Mouse (Mus musculus): ENCODE data around the gene Hemk1. TPM values are rescaled to one million over a fixed set of nuclear protein-coding genes. Genes with fewer than 3 reads are reported as not detected.

Gene Hemk1
- 10 to 100 TPM; 22.3 to 22.6 TPM for total RNA-seq (2021)

GRCm38 (mm10) chr9:107338172-107338883 is at the start of gene Hemk1:
Hemk1 (minus strand) TSS chr9:107338350.
- intact Hi-C loops (cut with DNase I), result loop anchor here (5.0 kb wide), 3 partner anchors 91 to 651 kb away; partner anchors contain the start of gene Tex264
- peak; percentile 74 to 78 for DNase-seq

DNA sequence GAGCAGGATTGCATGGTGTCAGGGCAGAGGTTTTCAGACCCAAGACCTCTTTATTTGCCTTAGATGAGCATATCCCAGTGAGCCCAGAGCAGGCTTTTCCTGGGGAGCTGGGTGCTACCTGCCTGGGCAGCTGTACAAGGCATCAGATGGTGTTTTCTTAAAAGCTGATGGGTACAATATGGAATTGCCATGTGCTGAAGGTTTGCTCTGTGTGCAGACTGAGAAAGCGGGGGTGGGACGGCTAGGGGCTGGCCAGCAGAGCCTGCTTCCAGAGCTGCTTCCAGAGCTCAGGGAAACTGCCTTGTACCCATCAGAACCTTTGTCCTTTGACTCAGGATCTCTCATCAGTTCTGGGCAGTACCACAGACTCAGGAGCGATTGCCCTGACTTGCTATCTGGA is 49.6 kb upstream of the Hemk1 start:
- no peak for DNase-seq
- intact Hi-C loops (cut with DNase I), result no loop called here

GRCm38 (mm10) chr9:107386722-107387121 is 48.6 kb upstream of the Hemk1 start:
- intact Hi-C loops (cut with DNase I), result no loop called here
- DNase-seq, result no peak

- intact Hi-C loops (cut with DNase I), result no loop called here
- no peak for DNase-seq
Observed at GRCm38 (mm10) chr9:107384396-107384795, 46.2 kb upstream of the Hemk1 start.

- intact Hi-C loops (cut with DNase I), result no loop called here
- DNase-seq, result peak; percentile 37 to 51
Observed at GRCm38 (mm10) chr9:107381723-107382122, 43.6 kb upstream of the Hemk1 start.

DNA sequence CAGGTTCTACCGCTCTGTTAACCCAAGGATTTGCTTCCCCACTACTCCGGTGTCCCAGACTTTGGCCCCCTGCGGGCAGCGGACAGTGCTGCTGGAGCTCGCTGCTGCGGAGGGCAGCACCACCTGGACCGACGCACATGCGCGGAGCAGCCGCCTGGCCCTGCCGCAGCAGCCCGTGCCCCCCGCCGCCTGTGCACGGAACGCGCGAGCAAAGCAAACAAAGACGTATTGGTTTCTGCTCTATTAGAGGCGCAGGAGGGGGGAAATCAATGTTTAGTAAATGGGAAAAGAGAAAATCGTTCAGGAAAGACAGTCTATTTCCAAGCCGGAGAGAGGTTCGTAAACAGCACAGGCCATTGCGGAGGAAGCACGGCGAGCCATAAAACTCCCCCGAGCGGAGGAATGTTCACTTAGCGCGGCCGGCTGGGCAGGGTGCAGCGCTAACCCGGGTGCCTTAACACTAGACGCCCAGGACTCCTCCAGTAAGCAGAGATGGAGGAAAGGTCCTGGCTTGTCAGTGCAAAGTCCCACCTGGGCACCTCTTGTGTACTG is 39.9 kb upstream of the Hemk1 start:
- intact Hi-C loops (cut with DNase I), result no loop called here
- DNase-seq, result no peak

DNA sequence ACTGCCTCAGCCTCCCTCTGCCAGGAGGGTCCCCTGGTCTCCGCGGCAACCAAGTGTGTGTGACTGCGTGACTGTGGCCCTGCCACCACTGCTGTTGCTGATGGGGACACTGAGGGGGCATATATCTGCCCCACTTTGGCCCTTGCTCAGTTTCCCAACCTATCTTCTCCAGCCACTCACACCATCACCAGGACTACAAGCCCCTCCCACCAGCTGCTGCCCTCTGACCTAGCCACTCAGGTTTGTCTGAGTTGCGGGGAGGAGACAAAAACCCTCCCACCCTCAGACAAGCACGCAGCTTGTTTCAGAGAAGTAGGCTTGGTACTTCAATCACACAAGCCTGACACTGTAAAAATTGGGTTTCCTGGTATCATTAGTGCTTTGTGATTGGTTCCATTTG is 37.3 kb upstream of the Hemk1 start:
- intact Hi-C loops (cut with DNase I), result no loop called here
- no peak for DNase-seq

- DNase-seq, result no peak
- intact Hi-C loops (cut with DNase I), result no loop called here
Observed at GRCm38 (mm10) chr9:107374623-107375022, 36.5 kb upstream of the Hemk1 start.

GRCm38 (mm10) chr9:107372441-107372840 is 34.3 kb upstream of the Hemk1 start:
- no peak for DNase-seq

DNA sequence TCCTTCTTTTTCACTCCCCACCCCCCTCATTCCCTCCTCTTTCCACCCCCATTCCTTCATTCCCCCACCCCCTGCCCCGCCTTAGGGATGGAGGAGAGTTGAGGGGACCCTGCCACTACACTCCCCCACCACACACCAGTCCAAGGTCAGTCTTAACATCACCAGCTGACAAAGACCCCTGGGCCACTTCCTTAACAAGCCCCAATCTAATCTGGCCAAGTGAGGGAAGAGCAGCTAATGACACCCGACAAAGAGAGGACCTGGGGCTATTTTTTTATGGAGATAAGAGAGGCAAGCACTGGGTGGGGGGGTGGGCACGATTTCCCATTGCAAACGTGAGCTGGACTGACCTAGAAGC is 31.9 kb upstream of the Hemk1 start:
- intact Hi-C loops (cut with DNase I), result no loop called here
- DNase-seq, result no peak

More at GRCm38 (mm10) chr9:107372441-107372840, 34.3 kb upstream of the Hemk1 start:
- intact Hi-C loops (cut with DNase I), result no loop called here

- no peak for DNase-seq
- intact Hi-C loops (cut with DNase I), result loop anchor here (5.0 kb wide), 1 partner anchor 308 kb away; the partner anchor contains the start of gene Gnat1
Observed at GRCm38 (mm10) chr9:107369270-107370105, 31.3 kb upstream of the Hemk1 start.

DNA sequence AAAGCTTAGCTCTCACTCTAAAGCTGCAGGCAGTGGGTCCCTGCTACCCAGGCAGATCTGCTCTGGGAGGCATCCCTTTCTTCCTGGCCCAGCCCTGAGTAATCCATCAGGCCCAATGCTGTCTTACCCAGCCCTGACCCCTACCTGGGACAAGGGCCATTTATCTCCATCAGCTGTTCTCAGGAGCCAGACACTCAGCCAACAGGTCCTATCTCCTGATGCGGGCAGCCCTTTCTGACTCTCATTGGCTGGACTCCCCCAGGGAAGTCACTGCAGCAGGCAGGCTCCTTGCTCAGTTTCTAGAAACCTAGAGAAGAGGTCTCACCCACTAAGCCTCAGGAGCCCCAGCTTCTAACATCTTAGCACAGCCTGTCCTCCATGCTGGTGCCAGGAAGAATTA is 30.2 kb upstream of the Hemk1 start:
- DNase-seq, result no peak
- intact Hi-C loops (cut with DNase I), result loop anchor here (5.0 kb wide), 1 partner anchor 309 kb away; the partner anchor contains the start of gene Gnat1

DNA sequence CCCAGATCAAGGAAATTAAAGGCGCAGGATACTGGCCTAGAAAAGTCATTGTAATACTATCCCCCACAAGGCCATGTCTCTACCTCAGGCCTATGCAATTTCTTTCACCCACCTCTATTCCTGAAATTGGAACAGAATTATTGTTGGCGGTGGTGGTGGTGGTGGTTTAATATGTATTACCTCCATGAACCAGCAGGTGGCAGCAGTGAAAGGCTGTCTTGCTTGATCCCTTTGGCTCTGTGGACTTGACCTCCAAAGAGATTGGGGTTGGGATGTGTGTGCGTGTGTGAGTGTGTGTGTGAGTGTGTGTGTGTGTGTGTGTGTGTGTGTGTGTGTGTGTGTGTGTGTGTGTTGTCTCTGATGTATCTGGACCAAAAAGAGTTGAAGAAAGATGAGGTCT is 28.5 kb upstream of the Hemk1 start:
- peak; percentile 57 to 61 for DNase-seq
- intact Hi-C loops (cut with DNase I), result loop anchor here (1.0 to 5.0 kb wide), 3 partner anchors 97 to 311 kb away; partner anchors contain the start of gene Gnat1

GRCm38 (mm10) chr9:107360989-107361388 is 22.8 kb upstream of the Hemk1 start:
- intact Hi-C loops (cut with DNase I), result no loop called here
- no peak for DNase-seq

DNA sequence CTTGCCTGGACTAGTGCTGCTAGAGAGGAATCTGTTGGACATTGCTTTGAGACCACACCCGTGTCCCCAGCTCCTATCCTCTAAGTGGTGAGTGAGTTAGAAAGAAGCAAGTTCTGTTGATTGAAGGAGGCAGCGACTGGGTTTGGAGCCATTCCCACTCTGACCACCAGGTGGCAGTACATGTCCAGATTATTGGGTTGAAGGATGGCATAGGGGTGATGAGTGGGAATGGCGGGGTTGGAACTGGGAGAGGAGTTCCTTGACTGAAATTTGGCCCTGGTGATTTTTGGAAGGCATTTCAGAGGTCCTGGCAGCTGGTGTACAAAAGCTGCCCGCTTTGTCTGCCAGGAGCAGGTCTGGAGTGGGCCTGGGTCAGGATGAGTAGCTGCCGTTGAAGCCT is 19.5 kb upstream of the Hemk1 start:
- intact Hi-C loops (cut with DNase I), result loop anchor here (2.0 to 5.0 kb wide), 3 partner anchors 105 to 455 kb away; no protein-coding TSS in a partner anchor
- DNase-seq, result peak; percentile 74 to 87

DNA sequence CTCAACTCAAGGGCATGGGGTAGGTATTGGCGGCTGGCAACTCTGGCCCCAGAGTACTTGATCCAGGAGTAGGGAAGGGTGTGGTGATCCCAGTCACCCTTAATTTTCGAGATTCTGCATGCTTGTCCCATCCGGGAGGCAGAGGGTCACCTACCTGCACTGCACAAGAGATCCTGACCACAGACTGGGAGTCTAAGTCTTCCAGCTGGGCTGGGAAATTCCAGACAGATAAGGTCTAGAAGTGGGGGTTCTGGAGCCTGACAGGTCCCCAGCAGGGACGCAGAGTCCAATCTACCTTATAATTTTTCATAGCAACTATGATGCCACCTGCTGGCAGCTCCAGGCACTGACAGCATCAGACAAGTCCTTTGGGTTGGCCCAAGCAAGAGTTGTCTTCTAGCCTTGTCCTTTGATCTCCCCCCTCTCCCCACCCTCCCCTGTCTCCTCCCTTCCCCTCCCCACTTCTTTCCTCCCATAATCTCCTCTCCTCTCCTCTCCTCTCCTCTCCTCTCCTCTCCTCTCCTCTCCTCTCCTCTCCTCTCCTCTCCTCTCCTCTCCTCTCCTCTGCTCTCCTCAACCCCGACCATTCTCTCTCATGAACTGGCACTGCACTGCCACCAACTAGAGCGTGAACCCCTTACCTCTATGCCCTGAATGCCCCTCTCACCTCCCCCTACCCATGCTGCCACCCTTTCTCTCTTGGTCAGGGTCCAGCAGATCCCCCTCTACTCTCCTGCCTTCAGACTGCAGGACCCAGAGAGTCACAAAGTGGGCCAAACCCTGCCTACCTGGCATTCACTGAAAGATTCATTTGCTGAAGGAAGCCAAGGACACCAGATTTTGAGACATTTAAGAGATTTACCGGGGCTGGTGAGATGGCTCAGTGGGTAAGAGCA is 18.0 kb upstream of the Hemk1 start:
- DNase-seq, result peak; percentile 56 to 69
- intact Hi-C loops (cut with DNase I), result loop anchor here (1.0 to 5.0 kb wide), 3 partner anchors 62 to 454 kb away; no protein-coding TSS in a partner anchor

DNA sequence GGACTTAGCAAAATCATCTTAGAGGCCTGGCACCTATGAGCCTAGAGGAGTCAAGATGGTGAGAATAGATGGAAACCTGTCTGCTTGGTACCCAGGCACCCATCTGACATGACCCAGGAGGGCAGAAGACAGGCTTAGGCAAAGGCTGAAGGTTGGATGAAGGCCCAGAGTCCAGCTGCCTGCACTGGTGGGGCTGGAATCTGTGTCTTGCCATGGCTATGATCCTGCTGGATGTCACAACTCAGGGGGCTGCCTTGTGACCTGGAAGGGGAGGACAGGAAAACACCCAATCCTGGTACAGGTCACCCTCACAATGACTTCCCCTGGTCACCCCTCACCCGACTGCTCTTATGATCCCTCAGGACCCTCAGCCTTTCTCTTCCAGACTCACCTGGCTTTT is 16.7 kb upstream of the Hemk1 start:
- intact Hi-C loops (cut with DNase I), result loop anchor here (5.0 kb wide), 1 partner anchor 453 kb away; no protein-coding TSS in a partner anchor

DNA sequence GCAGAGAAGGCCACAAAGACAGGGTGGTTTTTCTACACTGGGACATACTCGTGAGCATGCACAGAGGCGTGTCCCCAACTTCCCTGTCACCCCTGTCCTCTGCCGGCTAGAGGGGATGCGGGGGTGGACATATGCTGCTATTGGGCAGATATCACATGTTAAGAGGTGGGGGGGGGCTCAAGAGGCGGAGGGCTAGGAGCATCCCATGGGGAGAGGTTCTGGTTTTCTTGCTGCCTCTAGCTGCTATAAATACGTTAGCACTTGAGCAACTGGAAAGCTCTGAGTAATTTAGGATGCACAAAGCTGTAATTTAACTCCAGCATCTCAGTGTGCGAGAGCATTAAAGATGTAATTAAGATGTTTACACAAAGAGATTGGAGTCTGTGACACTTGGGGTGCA is 11.2 kb upstream of the Hemk1 start:
- intact Hi-C loops (cut with DNase I), result no loop called here
- DNase-seq, result no peak

More for the DNA sequence above, 16.7 kb upstream of the Hemk1 start:
- DNase-seq, result no peak

GRCm38 (mm10) chr9:107347586-107348183 is 9.5 kb upstream of the Hemk1 start:
- intact Hi-C loops (cut with DNase I), result no loop called here
- DNase-seq, result no peak

DNA sequence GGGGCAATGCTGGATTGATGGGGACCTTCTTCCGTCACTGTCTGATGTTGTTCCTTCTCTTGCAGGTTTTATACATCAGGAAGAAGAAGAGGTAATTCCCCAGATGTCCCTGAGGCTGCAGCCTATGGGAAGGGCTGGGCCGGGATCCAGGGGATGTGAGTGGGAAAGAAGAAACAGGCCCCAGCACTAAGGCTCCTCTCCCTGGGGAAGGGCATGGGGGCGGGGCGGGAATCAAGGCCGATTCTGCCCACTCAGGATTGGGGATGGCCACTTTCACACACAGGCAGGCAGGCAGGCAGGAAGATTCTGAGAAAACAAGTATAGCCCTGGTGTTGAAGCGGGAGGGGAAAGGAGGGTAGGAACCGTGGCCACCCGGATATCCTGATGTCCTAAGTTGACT is 7.9 kb upstream of the Hemk1 start:
- intact Hi-C loops (cut with DNase I), result no loop called here
- no peak for DNase-seq

All from heart, postnatal 36 days (tissue).